Mouse (Mus musculus): ENCODE measurements around the gene Psmd3.

DNA sequence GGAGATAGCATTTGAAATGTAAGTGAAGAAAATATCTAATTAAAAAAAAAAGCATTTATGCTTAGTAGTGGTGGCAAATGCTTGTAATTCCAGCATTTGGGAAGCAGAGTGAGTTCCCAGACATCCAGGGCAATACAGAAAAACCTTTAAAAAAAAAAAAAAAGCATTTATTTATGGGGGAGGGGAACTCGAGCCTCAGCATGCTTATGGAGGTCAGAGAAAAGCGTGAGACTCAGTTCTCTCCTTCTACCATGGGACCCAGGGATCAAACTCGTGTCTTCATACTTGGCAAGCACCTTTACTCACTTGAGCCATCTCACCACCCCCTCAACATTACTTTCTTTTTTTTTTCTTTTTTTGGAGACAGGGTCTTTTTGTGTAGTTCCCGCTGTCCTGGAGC is 1.2 kb upstream of the Psmd3 start:
- TF ChIP-seq GATA1 (IDR thresholded peaks at IDR 0.05; ENCODE audit: borderline replicate concordance, low read length) (no peak), FLI1 (IDR thresholded peaks at IDR 0.05; ENCODE audit: low read length) (no peak)
